Comparison of ENCODE assay signal across 9 mouse cellular contexts in genomic region chr4:106840651-106841145, GRCm38 (mm10). TPM values are rescaled to one million over a fixed set of nuclear protein-coding genes. Genes with fewer than 3 reads are reported as not detected.
DNase-seq lines count a peak whose midpoint lies in the region; ATAC-seq and TF ChIP-seq lines count a peak whose summit lies in the region.
"Had no signal": no experiment of that assay in that cellular context is flagged by ENCODE, and none has a peak within 500 bp of the region (broad histone marks: within the 10 kb centered on the region; RNA-seq: fewer than 3 reads in every experiment).

No protein-coding gene starts in this region.

- TF ChIP-seq CTCF in ES-Bruce4 (IDR thresholded peaks at IDR 0.05; ENCODE audit: low read depth, low read length), result no peak
- TF ChIP-seq CTCF in liver, postnatal 0 days (IDR thresholded peaks at IDR 0.05; ENCODE audit: low read depth), result no peak

- H3K9me3 ChIP-seq in heart, embryonic 11.5 days (replicated peaks; ENCODE audit: control insufficient read depth, low read length), result no peaks in the 10 kb centered on the region
- no peaks in the 10 kb centered on the region for H3K9me3 ChIP-seq in ES-Bruce4 (replicated peaks; ENCODE audit: control insufficient read depth, insufficient read depth, low read length, poor library complexity, severe bottlenecking)
- H3K9me3 ChIP-seq in forebrain, embryonic 16.5 days (ENCODE audit: control insufficient read depth, low read length), result no peaks in the 10 kb centered on the region
- no peaks in the 10 kb centered on the region for H3K9me3 ChIP-seq in liver, postnatal 0 days (ENCODE audit: low read length)

- H3K4me1 ChIP-seq in heart, embryonic 11.5 days (ENCODE audit: control insufficient read depth, insufficient read depth, low read length), result peaks cover 38% of the 10 kb centered on the region
- H3K4me1 ChIP-seq in ES-Bruce4 (ENCODE audit: control insufficient read depth, insufficient read depth, low read length), result peaks cover 1% of the 10 kb centered on the region
- H3K4me1 ChIP-seq in forebrain, embryonic 16.5 days (replicated peaks; ENCODE audit: control insufficient read depth, insufficient read depth, low read length), result peaks cover 44% of the 10 kb centered on the region
- peaks cover 17% of the 10 kb centered on the region for H3K4me1 ChIP-seq in liver, postnatal 0 days (ENCODE audit: insufficient read depth)

- no peak for DNase-seq in heart, postnatal 10 days
- no peak for DNase-seq in liver, postnatal 0 days
- DNase-seq in layer of hippocampus, adult 9-11 months, result no peak
- DNase-seq in urinary bladder, postnatal 25 days (ENCODE audit: low spot score), result no peak
- no peak for DNase-seq in cerebellum, postnatal 4 days (ENCODE audit: low spot score in 2 of 2)

- 33% methylated on average over 6 of the region's 6 CpGs for WGBS in heart, embryonic 11.5 days (ENCODE audit: insufficient replicate concordance)
- WGBS in forebrain, embryonic 16.5 days, result 10% methylated on average over 6 of the region's 6 CpGs
- WGBS in liver, postnatal 0 days (ENCODE audit: insufficient replicate concordance), result 54% methylated on average over 6 of the region's 6 CpGs

- peak overlapping the region; percentile 99 for H3K4me2 ChIP-seq in heart, embryonic 11.5 days
- H3K4me2 ChIP-seq in forebrain, embryonic 16.5 days (ENCODE audit: low read length), result peak overlapping the region; percentile 94
- H3K4me2 ChIP-seq in liver, postnatal 0 days (ENCODE audit: low read depth, low read length), result peak overlapping the region; percentile 100

- H3K27ac ChIP-seq in heart, embryonic 11.5 days (ENCODE audit: low read depth, low read length), result peak overlapping the region; percentile 97
- peak overlapping the region; percentile 93 for H3K27ac ChIP-seq in ES-Bruce4 (ENCODE audit: insufficient read depth, low read length)
- peak overlapping the region; percentile 94 for H3K27ac ChIP-seq in forebrain, embryonic 16.5 days (ENCODE audit: low read length)
- peak overlapping the region; percentile 78; the same call in 1 of the 2 replicates for H3K27ac ChIP-seq in liver, postnatal 0 days (ENCODE audit: low read depth)

- peak overlapping the region; percentile 63 for H3K4me3 ChIP-seq in heart, embryonic 11.5 days (ENCODE audit: low read depth, low read length)
- peak overlapping the region; percentile 65 for H3K4me3 ChIP-seq in ES-Bruce4 (ENCODE audit: low read depth, low read length)
- peak overlapping the region; percentile 57 for H3K4me3 ChIP-seq in forebrain, embryonic 16.5 days (replicated peaks; ENCODE audit: low read length)
- no peak overlapping the region for H3K4me3 ChIP-seq in liver, postnatal 0 days (ENCODE audit: low read depth, low read length)

- H3K36me3 ChIP-seq in heart, embryonic 11.5 days (ENCODE audit: control insufficient read depth, insufficient read depth, low read length), result no peaks in the 10 kb centered on the region
- no peaks in the 10 kb centered on the region for H3K36me3 ChIP-seq in ES-Bruce4 (ENCODE audit: control insufficient read depth, insufficient read depth, low read length, poor library complexity, severe bottlenecking)
- H3K36me3 ChIP-seq in forebrain, embryonic 16.5 days (ENCODE audit: control insufficient read depth, insufficient read depth), result no peaks in the 10 kb centered on the region
- no peaks in the 10 kb centered on the region for H3K36me3 ChIP-seq in liver, postnatal 0 days (replicated peaks; ENCODE audit: insufficient read depth, low read length)

- intact Hi-C loops in heart, postnatal 10 days (cut with DNase I), result loop anchor here (1.0 kb wide), 1 partner anchor 70 kb away; the partner anchor contains the start of gene Ssbp3

- no peak for ATAC-seq in heart, embryonic 11.5 days (replicated peaks; ENCODE audit: insufficient number of reproducible peaks, low FRiP score, low TSS enrichment)
- no peak for ATAC-seq in forebrain, embryonic 16.5 days
- ATAC-seq in liver, postnatal 0 days, result no peak

- TF ChIP-seq EP300 in ES-Bruce4 (IDR thresholded peaks at IDR 0.05; ENCODE audit: insufficient read depth, low read depth, low read length), result no peak
- TF ChIP-seq EP300 in liver, postnatal 0 days (IDR thresholded peaks at IDR 0.05; ENCODE audit: low read depth), result no peak

- no peaks in the 10 kb centered on the region for H3K27me3 ChIP-seq in heart, embryonic 11.5 days (ENCODE audit: control insufficient read depth, insufficient read depth, low read length)
- H3K27me3 ChIP-seq in ES-Bruce4 (ENCODE audit: control insufficient read depth, insufficient read depth, low read length, poor library complexity, severe bottlenecking), result no peaks in the 10 kb centered on the region
- no peaks in the 10 kb centered on the region for H3K27me3 ChIP-seq in forebrain, embryonic 16.5 days (replicated peaks; ENCODE audit: control insufficient read depth, insufficient read depth, low read length)
- H3K27me3 ChIP-seq in liver, postnatal 0 days (ENCODE audit: insufficient read depth, low read length), result no peaks in the 10 kb centered on the region
- H3K27me3 ChIP-seq: Patski had no signal

- no peak for TF ChIP-seq POLR2A in ES-Bruce4 (IDR thresholded peaks at IDR 0.05; ENCODE audit: insufficient read depth, low read length)

- H3K9ac ChIP-seq in heart, embryonic 11.5 days (ENCODE audit: low read depth, low read length), result peak overlapping the region; percentile 83
- peak overlapping the region; percentile 81 for H3K9ac ChIP-seq in ES-Bruce4 (ENCODE audit: low read depth, poor library complexity, severe bottlenecking)
- peak overlapping the region; percentile 74 for H3K9ac ChIP-seq in forebrain, embryonic 16.5 days (replicated peaks; ENCODE audit: low read depth, low read length)
- no peak overlapping the region; the same call in 1 of the 2 replicates for H3K9ac ChIP-seq in liver, postnatal 0 days (replicated peaks)

RNA-seq across cellular contexts. Expression of gene Acot11, which starts 35.9 kb away (rescaled TPM):
- polyA plus RNA-seq in heart, embryonic 11.5 days (2014; fragmentation: Nextera tagmentation; extraction: Ambion mirVana), result 3.0 and 4.3 TPM in 2 replicates
- 10 to 100 TPM; 12.8 to 26.7 TPM for total RNA-seq in heart, postnatal 10 days (2021)
- polyA plus RNA-seq in ES-Bruce4 (2011; ENCODE audit: insufficient read depth, insufficient read length, low read depth, missing spikeins), result 3.8 and 4.7 TPM in 2 replicates
- 1.1 and 1.5 TPM in 2 replicates for polyA plus RNA-seq in forebrain, embryonic 16.5 days (2015; fragmentation: Nextera tagmentation; extraction: Ambion mirVana)
- 0.72 and 2.1 TPM in 2 replicates for polyA plus RNA-seq in liver, postnatal 0 days (2015; fragmentation: Nextera tagmentation; extraction: Ambion mirVana)
